8 mouse cellular contexts compared by ENCODE assay signal in the genomic region with DNA sequence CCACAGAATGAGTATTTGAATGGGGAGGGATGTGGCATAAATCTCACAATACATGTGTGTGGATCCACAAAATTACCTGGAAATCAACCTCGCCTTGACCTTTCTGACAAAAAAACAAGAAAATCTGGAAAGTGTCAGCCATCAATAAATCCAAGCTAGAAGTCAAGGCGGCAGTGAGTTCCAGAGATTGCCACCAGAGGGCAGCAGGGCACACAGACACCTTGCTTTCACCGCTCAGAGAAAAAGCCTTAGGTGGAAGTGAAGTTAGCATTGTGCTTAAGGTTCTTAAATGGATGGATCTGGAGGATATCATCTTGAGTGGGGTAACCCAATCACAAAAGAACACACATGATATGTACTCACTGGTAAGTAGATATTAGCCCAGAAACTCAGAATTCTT.
DNase-seq lines count a peak whose midpoint lies in the region; ATAC-seq and TF ChIP-seq lines count a peak whose summit lies in the region.

No protein-coding gene starts in this region.

- no peak overlapping the region for H3K4me2 ChIP-seq in forebrain, embryonic 12.5 days

- peak; percentile 35; the same call in 1 of the 2 replicates for TF ChIP-seq CTCF in G1E (IDR thresholded peaks at IDR 0.05; ENCODE audit: low read depth, low read length)
- TF ChIP-seq CTCF in layer of hippocampus, adult 2 months (conservative IDR thresholded peaks at IDR 0.05), result peak; percentile 94

- H3K9ac ChIP-seq in forebrain, embryonic 12.5 days, result no peak overlapping the region

- no peak for ATAC-seq in forebrain, embryonic 12.5 days (ENCODE audit: low FRiP score)
- ATAC-seq in G1E (ENCODE audit: extremely low read depth, insufficient number of reproducible peaks, low FRiP score, poor library complexity, severe bottlenecking), result no peak
- 0 out of 2 replicates have a peak, but pooled peaks have one; percentile 70 for ATAC-seq in cerebellum, adult (ENCODE audit: insufficient number of reproducible peaks, low FRiP score, low TSS enrichment)
- ATAC-seq in frontal cortex, adult (ENCODE audit: low TSS enrichment), result peak; percentile 81

- peak; percentile 61 for DNase-seq in forebrain, embryonic 10.5 days (ENCODE audit: extremely low spot score, low spot score)
- peak; percentile 2 for DNase-seq in G1E (ENCODE audit: low spot score)
- DNase-seq in layer of hippocampus, adult 2 months (ENCODE audit: low spot score in 2 of 2), result peak; percentile 29 to 81
- peak; percentile 73 for DNase-seq in lung, postnatal 14 days
- DNase-seq in spleen, adult 18-20 months, result peak; percentile 8 to 58

- no peaks in the 10 kb centered on the region for H3K36me3 ChIP-seq in forebrain, embryonic 10.5 days (replicated peaks)
- H3K36me3 ChIP-seq in forebrain, embryonic 12.5 days (replicated peaks), result no peaks in the 10 kb centered on the region
- no peaks in the 10 kb centered on the region for H3K36me3 ChIP-seq in G1E (replicated peaks)

- no peak overlapping the region for H3K4me3 ChIP-seq in forebrain, embryonic 10.5 days
- H3K4me3 ChIP-seq in forebrain, embryonic 12.5 days (replicated peaks), result no peak overlapping the region
- H3K4me3 ChIP-seq in G1E (ENCODE audit: low read depth, low read length), result no peak overlapping the region
- no peak overlapping the region for H3K4me3 ChIP-seq in layer of hippocampus, adult 2 months

- 0 out of 2 replicates have a peak, but pooled peaks cover 4% of the 10 kb centered on the region for H3K27me3 ChIP-seq in forebrain, embryonic 10.5 days (ENCODE audit: poor library complexity, severe bottlenecking)
- no peaks in the 10 kb centered on the region for H3K27me3 ChIP-seq in forebrain, embryonic 12.5 days
- no peaks in the 10 kb centered on the region for H3K27me3 ChIP-seq in G1E (ENCODE audit: insufficient read depth, low read length)

- H3K9me3 ChIP-seq in forebrain, embryonic 10.5 days, result no peaks in the 10 kb centered on the region
- H3K9me3 ChIP-seq in forebrain, embryonic 12.5 days, result no peaks in the 10 kb centered on the region
- peaks cover 14% of the 10 kb centered on the region for H3K9me3 ChIP-seq in G1E (replicated peaks)

- peaks cover 9% of the 10 kb centered on the region for H3K4me1 ChIP-seq in forebrain, embryonic 10.5 days
- no peaks in the 10 kb centered on the region for H3K4me1 ChIP-seq in forebrain, embryonic 12.5 days
- H3K4me1 ChIP-seq in G1E (ENCODE audit: insufficient read depth, low read depth, low read length), result no peaks in the 10 kb centered on the region

- WGBS in forebrain, embryonic 10.5 days, result 19% methylated on average over 3 of the region's 3 CpGs
- 11% methylated on average over 3 of the region's 3 CpGs for WGBS in forebrain, embryonic 12.5 days

- no peak overlapping the region for H3K27ac ChIP-seq in forebrain, embryonic 10.5 days
- no peak overlapping the region for H3K27ac ChIP-seq in forebrain, embryonic 12.5 days
- H3K27ac ChIP-seq in layer of hippocampus, adult 2 months, result no peak overlapping the region

Comparison
In these comparisons a context has a peak if more than half of its experiments do, and no peak if none do; other contexts are left out.
1. DNase-seq: peak in every context shown above with its lines; median percentile 73 in lung, postnatal 14 days; 61 in forebrain, embryonic 10.5 days; 55 in layer of hippocampus, adult 2 months; 33 in spleen, adult 18-20 months; 2 in G1E.
2. ATAC-seq: peak in cerebellum, adult (single experiment) and frontal cortex, adult (single experiment); none in forebrain, embryonic 12.5 days (single experiment) and G1E (single experiment).